Mouse (Mus musculus) liver, embryonic 12.5 days (tissue): ENCODE measurements around the gene 4933400A11Rik. TPM values are rescaled to one million over a fixed set of nuclear protein-coding genes. Genes with fewer than 3 reads are reported as not detected.

Experiments
- ATAC-seq: fragments of 200-750 bp; cut with Nextera tagmentation; 2 replicates; pipeline ENCODE4 v1.8.0; 2017; ENCODE audit warnings: moderate number of reproducible peaks, mild to moderate bottlenecking, moderate library complexity
- H3K27ac ChIP-seq: fragments of 300-500 bp; sonication (generic); 2 replicates; pipeline ENCODE4 v1.5.1; 2016; ENCODE audit warnings: mild to moderate bottlenecking
- H3K27me3 ChIP-seq: fragments of 300-500 bp; sonication (generic); replicated peaks from 2 replicates; pipeline ENCODE4 v1.6.1; 2016; ENCODE audit warnings: mild to moderate bottlenecking, moderate library complexity
- H3K36me3 ChIP-seq: fragments of 300-500 bp; sonication (generic); 2 replicates; pipeline ENCODE4 v1.6.1; 2016; ENCODE audit warnings: mild to moderate bottlenecking, moderate library complexity
- H3K4me1 ChIP-seq: fragments of 300-500 bp; sonication (generic); 2 replicates; pipeline ENCODE4 v1.6.1; 2016
- H3K4me2 ChIP-seq: fragments of 300-500 bp; sonication (generic); 2 replicates; pipeline ENCODE4 v1.6.1; 2016; ENCODE audit warnings: mild to moderate bottlenecking, moderate library complexity
- H3K4me3 ChIP-seq: fragments of 300-500 bp; sonication (generic); 2 replicates; pipeline ENCODE4 v1.5.1; 2016; ENCODE audit warnings: mild to moderate bottlenecking, moderate library complexity
- H3K9ac ChIP-seq: fragments of 300-500 bp; sonication (generic); 2 replicates; pipeline ENCODE4 v1.6.1; 2016; ENCODE audit warnings: mild to moderate bottlenecking, moderate library complexity
- H3K9me3 ChIP-seq: fragments of 300-500 bp; sonication (generic); replicated peaks from 2 replicates; pipeline ENCODE4 v1.6.1; 2016; ENCODE audit warnings: mild to moderate bottlenecking, moderate library complexity
- WGBS: fragments of 180-500 bp; shearing (Covaris S2); methylation state at CpG from one replicate; pipeline ENCODE4 v1.1.7; 2016; ENCODE audit not compliant: insufficient replicate concordance; 5-methylcytosine and 5-hydroxymethylcytosine counted together
- polyA plus RNA-seq: library from polyadenylated mRNA; unstranded; fragments of >200 nt; fragmentation: Nextera tagmentation; extraction: Ambion mirVana; gene quantifications from 2 replicates; pipeline ENCODE4 v1.2.1, GENCODE M21; 2016

The 4933400A11Rik gene
- polyA plus RNA-seq, 1 experiment from 2014 or later: not detected

DNA sequence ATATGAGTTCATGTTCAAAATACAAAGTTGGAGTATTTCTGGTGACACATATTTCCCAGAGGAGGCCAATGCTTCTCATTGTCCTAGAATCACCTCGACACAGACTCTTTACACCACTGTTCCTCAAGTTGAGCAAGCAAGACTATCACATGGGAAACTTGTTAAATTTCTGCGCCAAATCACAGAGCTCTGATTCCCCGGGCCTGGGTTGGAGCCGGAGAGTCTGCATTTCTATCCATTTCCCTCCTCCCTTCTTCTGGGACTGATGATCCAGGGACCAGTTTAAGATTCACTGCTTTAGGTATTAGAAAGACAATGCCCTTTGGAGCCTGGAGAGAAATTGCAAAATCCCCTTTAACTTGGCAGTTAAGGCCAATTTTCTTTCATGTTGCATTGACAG lies 15.0 kb upstream of the 4933400A11Rik start:
- WGBS: 53% methylated on average over 4 of the region's 4 CpGs
- Histone ChIP-seq H3K9me3 (no peaks in the 10 kb centered on the region), H3K9ac (no peak overlapping the region), H3K27ac (no peak overlapping the region), H3K27me3 (no peaks in the 10 kb centered on the region), H3K4me2 (no peak overlapping the region), H3K36me3 (no peaks in the 10 kb centered on the region), H3K4me1 (no peaks in the 10 kb centered on the region), H3K4me3 (no peak overlapping the region)
- no peak for ATAC-seq

DNA sequence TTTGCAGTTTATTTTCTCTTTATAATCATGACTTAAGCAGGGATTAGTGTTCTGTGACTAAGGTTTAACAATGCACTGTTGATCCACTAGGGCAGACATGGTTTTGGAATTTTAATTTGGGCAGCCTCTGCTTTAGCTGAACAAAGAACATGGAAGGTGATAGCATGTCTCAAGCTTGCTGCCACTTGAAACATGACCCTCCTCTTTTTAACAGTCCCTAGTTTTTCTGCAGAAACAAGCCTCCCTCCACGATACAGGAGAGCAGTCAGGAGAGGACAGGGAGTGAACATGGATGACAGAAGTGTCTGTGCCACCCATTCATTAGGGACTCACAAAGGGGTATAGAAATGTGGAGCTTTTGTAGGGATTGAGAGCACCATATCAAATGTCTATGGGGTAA lies 13.4 kb upstream of the 4933400A11Rik start:
- ATAC-seq: no peak
- no peak overlapping the region for H3K9ac ChIP-seq
- 63% methylated on average over 1 of the region's 1 CpGs for WGBS

DNA sequence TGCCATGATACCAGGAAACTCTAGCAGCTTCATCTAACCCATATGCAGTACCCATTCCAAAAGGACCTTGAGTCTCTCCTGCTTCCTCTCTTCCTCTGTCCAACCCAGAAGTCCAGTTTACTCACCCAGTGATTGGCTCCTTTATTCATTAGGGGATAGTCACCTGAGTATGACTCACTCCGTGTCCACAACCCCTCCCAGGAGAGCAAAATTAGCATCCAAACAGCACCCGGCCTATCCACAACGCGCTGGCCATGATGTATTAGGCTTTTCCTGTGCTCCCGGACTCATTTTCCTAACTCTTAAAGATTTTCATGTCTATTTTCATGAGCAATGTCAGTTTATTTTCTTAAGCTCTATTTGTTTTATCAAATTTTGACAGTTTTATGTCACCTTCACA lies 10.3 kb upstream of the 4933400A11Rik start:
- Histone ChIP-seq H3K27me3 (no peaks in the 10 kb centered on the region), H3K9ac (no peak overlapping the region), H3K36me3 (no peaks in the 10 kb centered on the region), H3K27ac (no peak overlapping the region), H3K4me1 (no peaks in the 10 kb centered on the region), H3K4me3 (no peak overlapping the region), H3K4me2 (no peak overlapping the region), H3K9me3 (no peaks in the 10 kb centered on the region)
- 75% methylated on average over 5 of the region's 5 CpGs for WGBS
- ATAC-seq: no peak

More for the DNA sequence above, 13.4 kb upstream of the 4933400A11Rik start:
- no peak overlapping the region for H3K27ac ChIP-seq
- H3K4me3 ChIP-seq: no peak overlapping the region
- H3K4me1 ChIP-seq: no peaks in the 10 kb centered on the region
- no peak overlapping the region for H3K4me2 ChIP-seq
- no peaks in the 10 kb centered on the region for H3K27me3 ChIP-seq
- H3K9me3 ChIP-seq: no peaks in the 10 kb centered on the region
- no peaks in the 10 kb centered on the region for H3K36me3 ChIP-seq

DNA sequence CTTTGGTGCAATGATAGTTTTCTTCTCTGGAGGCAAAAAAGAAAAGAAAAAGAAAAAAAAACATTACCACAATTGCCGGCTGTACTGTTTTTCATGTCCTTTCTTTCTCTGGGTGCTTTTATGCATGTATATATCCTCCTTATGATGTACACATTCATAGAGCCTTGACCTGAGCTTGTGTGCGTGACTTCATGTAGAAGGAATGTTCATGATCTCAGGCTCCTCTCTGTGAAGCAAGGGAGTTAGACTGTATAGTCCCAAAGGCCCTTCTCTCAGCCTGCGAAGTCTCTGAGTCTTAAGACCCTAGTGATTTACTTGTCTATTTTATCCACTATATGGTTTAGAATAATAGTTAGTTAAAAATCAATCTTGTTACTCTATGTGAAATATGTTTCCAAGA lies 21.4 kb downstream of the 4933400A11Rik start:
- H3K4me3 ChIP-seq: no peak overlapping the region
- ATAC-seq: no peak
- H3K27ac ChIP-seq: no peak overlapping the region
- H3K4me1 ChIP-seq: no peaks in the 10 kb centered on the region
- no peak overlapping the region for H3K9ac ChIP-seq
- H3K9me3 ChIP-seq: no peaks in the 10 kb centered on the region
- no peak overlapping the region for H3K4me2 ChIP-seq
- no peaks in the 10 kb centered on the region for H3K36me3 ChIP-seq
- H3K27me3 ChIP-seq: no peaks in the 10 kb centered on the region
- 66% methylated on average over 3 of the region's 3 CpGs for WGBS

DNA sequence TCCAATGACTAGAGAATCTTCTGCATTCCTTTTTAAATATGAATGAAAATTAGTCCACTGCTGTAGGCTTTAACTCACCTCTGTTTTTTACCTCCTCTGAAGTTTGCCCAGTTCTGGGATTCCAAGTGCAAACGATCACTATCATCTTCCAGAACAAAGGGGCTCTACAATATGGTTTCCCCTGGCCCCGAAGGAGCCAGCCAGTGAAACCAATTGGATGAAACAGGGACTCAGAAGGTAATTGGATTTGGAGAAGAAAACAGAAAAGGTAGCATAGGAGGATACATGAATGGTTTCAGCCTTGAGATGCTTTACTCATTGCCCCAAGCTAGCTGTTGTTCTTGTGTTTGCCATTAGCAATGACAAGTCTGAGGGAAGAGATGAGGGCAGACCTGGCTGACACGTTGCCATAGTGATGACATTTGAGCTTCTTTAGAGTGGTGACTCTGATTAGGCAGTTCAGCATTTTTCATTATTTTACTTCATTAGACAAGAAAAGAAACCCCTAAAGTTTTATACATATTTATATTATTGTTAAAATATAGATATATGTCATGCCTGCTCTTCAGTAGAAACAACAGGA lies 44.0 kb downstream of the 4933400A11Rik start:
- 45% methylated on average over 3 of the region's 3 CpGs for WGBS

More for the DNA sequence above, 44.0 kb downstream of the 4933400A11Rik start:
- Histone ChIP-seq H3K4me3 (no peak overlapping the region), H3K4me2 (no peak overlapping the region), H3K27ac (no peak overlapping the region), H3K27me3 (no peaks in the 10 kb centered on the region), H3K4me1 (no peaks in the 10 kb centered on the region), H3K36me3 (no peaks in the 10 kb centered on the region), H3K9me3 (no peaks in the 10 kb centered on the region), H3K9ac (no peak overlapping the region)
- no peak for ATAC-seq

Other genes with a start within 250 kb of the 4933400A11Rik start
- gene Mid1, start 94.4 kb downstream of the 4933400A11Rik start, polyA plus RNA-seq: 2.9 and 3.3 TPM in 2 replicates
- 196 and 237 TPM in 2 replicates for gene Gm21887, start 230.0 kb upstream of the 4933400A11Rik start, polyA plus RNA-seq